10 mouse cellular contexts compared by ENCODE assay signal in genomic region chr3:133722550-133723290, GRCm38 (mm10).
"Had no signal": no experiment of that assay in that cellular context is flagged by ENCODE, and none has a peak within 500 bp of the region (broad histone marks: within the 10 kb centered on the region; RNA-seq: fewer than 3 reads in every experiment).

No protein-coding gene starts in this region.

- H3K9me3 ChIP-seq: limb, embryonic 15.5 days; midbrain, embryonic 12.5 days; neural tube, embryonic 15.5 days had no signal

- H3K4me1 ChIP-seq: limb, embryonic 15.5 days; midbrain, embryonic 12.5 days; neural tube, embryonic 15.5 days had no signal

- H3K36me3 ChIP-seq: limb, embryonic 15.5 days; midbrain, embryonic 12.5 days; neural tube, embryonic 15.5 days had no signal

- H3K4me3 ChIP-seq: limb, embryonic 15.5 days; midbrain, embryonic 12.5 days; neural tube, embryonic 15.5 days had no signal

- H3K27ac ChIP-seq: limb, embryonic 15.5 days; liver, embryonic 14.5 days; midbrain, embryonic 12.5 days; neural tube, embryonic 15.5 days had no signal

- H3K4me2 ChIP-seq: limb, embryonic 15.5 days; midbrain, embryonic 12.5 days; neural tube, embryonic 15.5 days had no signal

- ATAC-seq: intestine, embryonic 16.5 days had no signal

- DNase-seq: left cerebral cortex, postnatal 4 days; lung, adult 18-20 months; right cerebral cortex, adult 18-20 months; right cerebral cortex, postnatal 25 days; thymus, postnatal 36 days had no signal

- H3K27me3 ChIP-seq: limb, embryonic 15.5 days; midbrain, embryonic 12.5 days; neural tube, embryonic 15.5 days had no signal

- H3K9ac ChIP-seq: limb, embryonic 15.5 days; liver, embryonic 14.5 days; midbrain, embryonic 12.5 days; neural tube, embryonic 15.5 days had no signal
